Mouse (Mus musculus): Measurements from ENCODE around the gene Zfp229. TPM values are rescaled to one million over a fixed set of nuclear protein-coding genes. Genes with fewer than 3 reads are reported as not detected.
"Not testable (repeated sequence)": the region's sequence is repeated elsewhere in the genome, so short reads cannot be mapped to it uniquely, and the experiment has no call there.

The Zfp229 gene
- 1 to 10 TPM; 3.6 to 6.7 (median 5.1) TPM for total RNA-seq (2022)

GRCm38 (mm10) chr17:21730495-21730894 lies at the start of gene Zfp229:
Gene Zfp229, plus strand, starts transcription at chr17:21730795.
- not testable (repeated sequence) for DNase-seq (ENCODE audit: low spot score)

GRCm38 (mm10) chr17:21691560-21691959 lies 39.0 kb upstream of the Zfp229 start, which contains the start of gene Gm10226:
Gene Gm10226, plus strand, starts transcription at chr17:21691860.
- DNase-seq (ENCODE audit: low spot score), result no peak

GRCm38 (mm10) chr17:21693342-21693741 lies 37.3 kb upstream of the Zfp229 start:
- DNase-seq (ENCODE audit: low spot score), result no peak

GRCm38 (mm10) chr17:21696073-21696472 lies 34.5 kb upstream of the Zfp229 start:
- no peak for DNase-seq (ENCODE audit: low spot score)

GRCm38 (mm10) chr17:21702281-21703240 lies 28.0 kb upstream of the Zfp229 start:
- no peak for DNase-seq (ENCODE audit: low spot score)

GRCm38 (mm10) chr17:21703414-21703813 lies 27.2 kb upstream of the Zfp229 start:
- DNase-seq (ENCODE audit: low spot score), result no peak

GRCm38 (mm10) chr17:21707343-21707996 lies 23.1 kb upstream of the Zfp229 start, which contains the start of gene Zfp760:
Gene Zfp760, plus strand, starts transcription at chr17:21707741.
- peak; percentile 92 for DNase-seq (ENCODE audit: low spot score)

GRCm38 (mm10) chr17:21708401-21708800 lies 22.2 kb upstream of the Zfp229 start:
- no peak for DNase-seq (ENCODE audit: low spot score)

GRCm38 (mm10) chr17:21733049-21733448 lies 2.5 kb downstream of the Zfp229 start:
- no peak for DNase-seq (ENCODE audit: low spot score)

GRCm38 (mm10) chr17:21733529-21734031 lies 3.0 kb downstream of the Zfp229 start:
- DNase-seq (ENCODE audit: low spot score), result peak; percentile 89

GRCm38 (mm10) chr17:21752791-21753190 lies 22.2 kb downstream of the Zfp229 start:
- no peak for DNase-seq (ENCODE audit: low spot score)

- no peak for DNase-seq (ENCODE audit: low spot score)
These were observed 23.0 kb downstream of the Zfp229 start for GRCm38 (mm10) chr17:21753342-21754208.

GRCm38 (mm10) chr17:21770336-21770735 lies 39.7 kb downstream of the Zfp229 start:
- DNase-seq (ENCODE audit: low spot score), result no peak

GRCm38 (mm10) chr17:21792256-21792655 lies 61.7 kb downstream of the Zfp229 start:
- no peak for DNase-seq (ENCODE audit: low spot score)

GRCm38 (mm10) chr17:21801373-21801772 lies 70.8 kb downstream of the Zfp229 start:
- not testable (repeated sequence) for DNase-seq (ENCODE audit: low spot score)

Other genes with a start within 250 kb of the Zfp229 start
- gene Zfp53, start 241.8 kb upstream of the Zfp229 start, total RNA-seq (2022), result 1 to 10 TPM; 1.8 to 3.1 (median 2.4) TPM
- gene Zfp52, start 195.3 kb upstream of the Zfp229 start, total RNA-seq (2022), result 1 to 10 TPM; 5.4 to 7.1 (median 6.2) TPM
- 1 to 10 TPM; 2.8 to 3.5 (median 3.1) TPM for gene Zfp948, start 163.8 kb upstream of the Zfp229 start, total RNA-seq (2022)
- gene Zfp983, start 80.2 kb upstream of the Zfp229 start, total RNA-seq (2022), result 1 to 10 TPM; 1.9 to 2.4 (median 2.1) TPM
- 1 to 10 TPM in 2 of 4 experiments, not detected in 2; 2.1 to 3.5 TPM for gene Gm10226, start 38.9 kb upstream of the Zfp229 start, total RNA-seq (2022)
- 1 to 10 TPM; 1.3 to 2.0 (median 1.5) TPM for gene Zfp760, start 23.1 kb upstream of the Zfp229 start, total RNA-seq (2022)
- gene Zfp820, start 115.0 kb downstream of the Zfp229 start, total RNA-seq (2022), result under 1 TPM; 0.76 to 0.88 (median 0.81) TPM
- 1 to 10 TPM in 2 of 4 experiments, under 1 TPM in 2; 0.40 to 1.5 (median 1.2) TPM for gene Zfp995, start 179.1 kb downstream of the Zfp229 start, total RNA-seq (2022)
- gene Zfp942, start 231.7 kb downstream of the Zfp229 start, total RNA-seq (2022), result 1 to 10 TPM; 5.0 to 6.3 (median 5.6) TPM
- 10 to 100 TPM; 17.1 to 21.9 (median 19.1) TPM for gene Zfp943, start 231.8 kb downstream of the Zfp229 start, total RNA-seq (2022)